Mouse (Mus musculus) layer of hippocampus, adult 18-20 months (tissue): Measurements from ENCODE around the gene Arrdc4. TPM values are rescaled to one million over a fixed set of nuclear protein-coding genes. Genes with fewer than 3 reads are reported as not detected.

Source experiments
- DNase-seq, 2 experiments: peaks; one replicate each; pipeline ENCODE4 v3.0.0; 2022; ENCODE audit warnings: low spot score in 2 of 2
- long read RNA-seq: library from polyadenylated mRNA; stranded (forward); transcript quantifications from one replicate; pipeline ENCODE4 v2.0.0, GENCODE M21; 2021
- total RNA-seq, 2 experiments: library from RNA; stranded (reverse); gene quantifications; 2 replicates each; pipeline ENCODE4 v1.2.3; 2021

Arrdc4 gene
- total RNA-seq: 10 to 100 TPM; 11.1 to 14.1 TPM
- long read RNA-seq, transcript Arrdc4-201 (8 exons, 3,905 nt): major isoform, 19 of 27 reads
- long read RNA-seq, partial matches to known transcripts: 2 of 27 reads
- long read RNA-seq, other reads (novel, unspliced or antisense): 3 of 27 reads

DNA sequence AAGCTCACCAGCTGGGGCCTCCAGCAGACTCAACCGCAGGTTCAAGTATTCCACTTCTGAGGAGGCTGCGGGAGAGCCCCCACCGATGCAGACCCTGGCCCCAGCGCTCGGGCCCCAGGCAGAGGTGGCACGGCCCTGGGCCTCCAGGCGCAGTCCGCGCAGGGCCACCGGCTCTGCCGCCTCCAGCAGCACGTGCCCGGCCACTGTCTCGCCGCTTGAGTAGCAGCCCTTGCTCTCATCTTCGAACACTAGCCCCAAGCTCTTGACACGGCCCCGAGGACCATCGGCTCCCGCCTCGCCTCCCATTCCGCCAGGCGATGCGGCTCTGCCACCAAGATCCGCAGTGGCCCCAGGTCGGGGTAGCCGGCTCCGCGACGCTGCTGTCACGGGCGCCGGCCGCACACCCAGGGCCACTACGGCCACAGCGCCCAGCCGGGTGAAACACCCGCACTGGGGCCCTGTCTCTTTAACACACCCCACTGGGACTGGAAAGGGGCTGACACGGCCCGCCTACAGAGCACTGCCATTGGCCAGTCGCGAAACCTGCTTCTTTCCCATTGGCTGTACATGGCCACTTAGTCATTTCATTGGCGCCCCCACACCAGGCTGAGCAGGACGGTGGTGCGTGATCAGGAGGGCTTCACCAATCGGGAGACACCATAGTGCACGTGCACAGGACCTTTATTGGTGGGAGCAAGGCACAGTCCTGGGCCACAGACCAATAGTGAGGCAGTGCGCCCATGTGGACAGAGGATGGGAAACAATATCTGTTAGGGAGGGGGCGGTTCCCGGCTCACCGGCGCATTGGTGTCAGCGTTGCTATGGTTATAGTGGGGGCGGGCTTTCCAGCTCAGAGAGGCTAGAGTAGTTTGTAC, at the start of gene Arrdc4:
Arrdc4 (minus strand) TSS at position 481 of the 875 bp plus-strand sequence.
- DNase-seq: peak; percentile 99

DNA sequence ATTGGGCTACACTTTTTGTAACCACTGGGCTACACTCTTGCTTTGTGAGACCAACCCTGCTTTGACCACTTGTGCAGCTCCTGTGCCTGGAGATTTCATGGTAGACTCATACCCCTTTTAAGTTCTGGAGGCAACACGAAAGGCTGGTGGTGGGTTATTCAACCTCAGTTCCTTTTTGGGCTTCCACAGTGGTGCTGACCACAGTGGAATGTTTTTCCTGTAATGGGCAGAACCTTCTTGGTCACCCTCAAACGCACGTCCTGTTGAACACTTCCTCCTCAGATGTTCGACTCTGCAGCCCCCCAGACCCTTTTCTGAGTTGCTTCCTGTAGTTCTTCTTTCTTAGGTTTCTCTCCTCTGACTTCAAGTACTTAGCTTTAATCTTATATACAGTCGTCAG, 46.5 kb upstream of the Arrdc4 start:
- no peak for DNase-seq

DNA sequence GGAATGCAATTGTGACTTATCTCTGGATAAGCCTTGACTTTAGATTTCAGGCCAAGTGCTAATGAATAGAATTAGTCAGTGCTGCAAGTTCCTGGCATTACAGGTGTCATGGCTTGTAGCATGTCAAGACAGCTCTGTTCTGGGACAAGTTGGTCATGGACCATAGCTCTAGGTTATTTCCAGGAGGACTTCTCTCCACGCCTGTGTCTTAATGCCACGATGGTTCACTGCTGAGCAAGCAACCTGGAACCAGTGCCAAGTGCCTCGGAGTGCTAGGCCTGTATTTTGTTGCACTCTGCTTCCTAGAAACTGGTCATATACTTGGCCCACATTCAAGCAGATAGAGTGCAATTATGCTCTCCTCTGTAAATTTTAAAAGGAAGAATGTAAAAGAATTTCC, 39.7 kb upstream of the Arrdc4 start:
- no peak for DNase-seq

DNA sequence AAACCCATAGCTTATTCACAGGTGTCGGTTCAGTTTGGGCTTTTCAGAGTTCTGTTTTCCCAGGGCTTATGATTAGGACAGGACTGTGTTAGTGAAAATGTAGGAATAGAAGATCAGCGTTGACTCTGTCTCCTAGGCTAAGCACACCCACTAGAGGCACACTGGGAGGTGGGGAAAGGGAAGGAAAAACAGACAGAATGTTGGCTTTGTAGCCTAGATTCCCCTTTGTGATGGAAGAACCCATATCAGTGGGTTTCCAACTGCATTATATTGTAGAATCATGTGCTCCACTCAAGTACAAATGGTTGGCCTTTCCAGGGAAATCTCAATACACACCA, 22.7 kb upstream of the Arrdc4 start:
- DNase-seq: no peak

DNA sequence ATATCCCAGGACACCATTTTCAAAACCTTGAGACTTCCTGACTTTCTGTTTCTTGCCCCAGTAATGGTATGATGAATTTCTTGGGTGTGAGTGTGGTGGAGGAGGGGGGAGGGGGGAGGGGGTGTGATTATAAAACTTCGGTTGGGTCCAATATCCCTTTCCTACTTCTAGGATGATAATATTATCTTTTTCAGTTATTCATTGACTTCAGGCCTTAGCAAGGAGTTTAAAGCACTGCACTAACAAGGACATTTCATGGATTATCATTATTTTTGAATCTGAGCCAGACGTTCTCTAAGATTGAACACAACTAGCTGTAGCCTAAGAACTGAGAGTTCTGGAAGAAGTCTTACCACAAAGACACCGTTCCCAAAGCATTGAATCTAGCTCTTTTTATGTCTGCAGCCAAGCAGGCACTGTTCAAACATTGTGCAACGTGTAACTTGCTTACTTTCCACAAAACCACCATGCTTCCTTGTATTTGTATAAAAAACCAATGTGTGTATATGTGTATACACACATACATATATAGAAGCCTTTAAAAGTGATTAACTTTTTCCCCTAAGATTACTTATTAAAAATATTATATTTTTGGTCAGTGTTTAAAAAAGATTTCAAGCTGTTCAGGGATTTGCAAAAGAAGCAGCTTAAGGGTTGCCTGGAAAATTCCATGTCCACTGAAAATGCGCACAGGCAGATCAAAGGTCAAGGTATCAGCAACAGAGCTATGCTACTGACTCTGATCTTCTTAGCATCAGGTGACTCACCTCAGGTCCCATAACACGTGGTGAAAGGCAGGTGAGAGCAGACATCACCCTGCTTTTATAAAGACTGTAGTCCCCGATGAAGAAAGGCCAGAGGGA, 22.1 kb upstream of the Arrdc4 start:
- no peak for DNase-seq

DNA sequence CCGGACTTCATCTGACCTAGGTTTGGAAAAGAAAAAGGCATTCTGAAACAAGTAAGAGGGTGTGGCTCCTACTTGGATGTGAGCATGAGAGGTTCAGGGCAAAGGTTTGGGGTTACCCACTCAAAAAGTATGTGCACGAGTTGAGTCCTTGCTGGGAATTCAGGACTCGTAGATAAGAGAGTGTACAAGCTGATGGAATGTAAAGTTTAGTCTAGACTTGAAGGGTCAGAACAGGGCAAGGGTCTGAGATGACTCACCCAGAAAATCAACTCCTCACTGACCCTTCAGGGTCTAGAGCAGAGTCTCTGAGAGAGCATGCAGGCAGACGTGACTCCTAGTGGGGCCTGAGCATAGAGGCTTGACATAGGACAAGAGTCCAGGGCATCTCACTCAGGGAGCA, 16.9 kb upstream of the Arrdc4 start:
- DNase-seq: no peak

DNA sequence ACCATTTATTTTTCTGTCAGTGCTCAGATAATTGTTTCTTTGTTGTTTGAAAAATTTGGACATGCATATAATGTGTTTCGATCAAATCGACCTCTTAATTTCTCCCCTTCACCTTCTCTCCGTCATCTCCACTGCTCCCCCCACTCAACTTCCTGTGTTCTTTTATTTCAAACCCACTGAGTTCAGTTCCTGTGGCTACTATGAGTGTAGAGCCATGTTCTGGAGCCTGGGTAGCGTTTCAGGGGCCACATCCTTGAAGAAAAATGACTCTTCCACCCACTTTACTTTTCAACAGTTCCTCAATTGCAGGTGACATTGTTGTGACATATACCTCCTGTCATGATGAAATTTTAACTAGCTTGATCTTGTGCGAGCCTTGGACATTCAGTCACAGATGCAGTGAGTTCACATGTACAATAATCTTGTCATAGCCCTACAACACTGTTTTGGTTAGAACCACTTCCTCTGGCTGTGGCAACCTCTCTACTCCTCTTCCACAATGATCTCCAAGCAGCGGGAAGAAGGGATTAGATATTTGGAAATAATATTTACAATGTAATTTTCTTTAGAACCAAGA, 10.2 kb upstream of the Arrdc4 start:
- DNase-seq: no peak

DNA sequence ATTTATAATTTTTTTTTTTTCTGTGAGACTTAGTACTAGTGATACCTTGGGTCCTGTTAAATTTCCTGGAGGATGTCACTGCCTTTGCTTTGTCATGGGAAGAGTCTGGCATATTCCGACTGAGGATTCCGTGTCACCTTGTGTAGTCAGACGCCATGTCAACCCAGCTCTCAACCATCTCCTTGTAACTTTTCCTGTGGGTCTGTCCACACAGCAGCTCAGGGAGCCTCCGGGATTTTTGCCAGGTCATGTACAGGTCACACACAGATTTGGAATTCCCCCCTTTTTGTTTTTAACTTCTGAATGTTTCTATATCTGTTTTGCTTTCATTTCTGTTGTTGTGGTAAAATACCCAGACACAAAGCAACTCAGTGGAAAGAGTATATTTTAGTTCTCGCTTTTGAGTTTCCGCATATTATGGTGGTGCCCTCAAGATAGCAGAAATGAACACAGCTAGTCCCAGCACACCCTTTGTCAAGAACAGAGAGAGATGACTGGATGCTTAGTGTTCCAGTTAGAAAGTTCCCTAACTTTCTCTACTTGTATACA, 7.7 kb upstream of the Arrdc4 start:
- DNase-seq: no peak

DNA sequence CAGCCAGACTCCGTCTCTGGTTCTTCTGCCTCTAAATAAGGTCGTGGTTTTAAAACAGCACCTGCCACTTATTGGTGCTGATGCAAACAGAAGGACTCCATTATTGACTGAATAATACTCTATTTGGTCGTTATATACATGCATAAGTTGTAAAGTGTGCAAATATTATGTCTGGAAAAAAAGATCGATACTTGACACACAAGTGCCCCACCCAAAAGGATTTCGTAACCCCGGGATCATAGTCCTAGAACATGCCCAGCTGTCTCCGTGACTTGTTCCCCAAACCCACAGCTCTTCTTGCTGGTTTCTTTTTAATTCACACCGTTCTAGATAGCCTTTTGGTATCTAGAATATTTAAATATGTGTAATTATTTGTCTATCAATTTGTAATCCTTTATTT, 878 bp upstream of the Arrdc4 start:
- no peak for DNase-seq

DNA sequence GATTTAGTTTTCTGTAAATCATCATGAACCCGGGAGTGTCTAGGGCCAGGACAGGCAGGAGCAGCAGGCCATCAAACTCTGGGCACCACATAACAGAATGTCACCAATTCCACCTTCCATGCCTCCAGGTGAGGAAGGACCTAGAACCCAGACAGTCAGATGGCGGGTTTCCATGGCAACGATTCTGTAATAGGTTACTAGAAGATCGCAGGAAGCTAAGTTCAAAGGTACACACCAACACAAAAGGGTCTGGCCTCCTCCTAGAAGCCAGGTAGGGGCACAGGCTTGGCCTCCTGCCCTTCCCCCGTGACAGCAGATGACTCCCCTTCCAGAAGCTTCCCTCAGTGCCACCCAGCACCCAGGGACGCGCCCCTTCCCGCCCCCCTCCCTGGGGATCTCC, 680 bp downstream of the Arrdc4 start:
- peak; percentile 9 to 62 for DNase-seq

DNA sequence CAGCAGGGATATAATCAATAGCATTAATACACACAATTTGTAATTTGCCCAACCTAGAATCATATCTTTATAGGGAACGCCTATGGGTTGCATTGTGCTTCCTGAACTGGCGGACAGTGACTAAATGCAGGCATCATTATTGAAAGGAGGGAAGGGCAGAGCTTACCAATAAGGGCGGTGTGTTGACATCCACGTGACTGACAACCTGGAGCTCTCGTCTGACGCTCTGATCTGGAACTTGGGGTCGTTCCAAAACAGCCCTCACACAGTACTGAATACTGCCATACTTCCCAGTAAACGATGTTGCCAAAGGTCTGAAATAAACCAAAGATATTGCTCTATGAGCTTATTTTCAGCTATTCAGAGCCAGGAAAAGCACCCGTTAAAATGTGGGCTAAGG, 4.4 kb downstream of the Arrdc4 start:
- DNase-seq: peak; percentile 11 to 70

DNA sequence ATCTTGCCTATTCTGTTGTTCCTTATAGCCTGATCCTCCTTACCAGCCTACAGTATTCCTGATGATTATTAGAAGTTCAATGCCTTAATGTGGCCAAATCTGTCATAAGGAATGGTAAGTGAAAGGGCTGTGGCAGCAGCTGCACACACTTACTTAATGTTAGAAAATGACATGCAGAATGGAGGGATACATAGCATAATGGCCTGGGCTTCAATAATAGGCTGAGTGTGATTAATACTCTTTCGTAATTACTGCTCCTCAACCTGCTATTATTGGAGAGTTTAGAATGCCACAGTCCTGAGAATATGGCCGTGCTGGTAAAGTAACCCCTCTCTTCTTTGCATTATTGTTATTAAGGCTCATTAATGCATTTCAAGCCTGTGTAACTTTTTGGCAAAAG, 4.8 kb downstream of the Arrdc4 start:
- DNase-seq: no peak

DNA sequence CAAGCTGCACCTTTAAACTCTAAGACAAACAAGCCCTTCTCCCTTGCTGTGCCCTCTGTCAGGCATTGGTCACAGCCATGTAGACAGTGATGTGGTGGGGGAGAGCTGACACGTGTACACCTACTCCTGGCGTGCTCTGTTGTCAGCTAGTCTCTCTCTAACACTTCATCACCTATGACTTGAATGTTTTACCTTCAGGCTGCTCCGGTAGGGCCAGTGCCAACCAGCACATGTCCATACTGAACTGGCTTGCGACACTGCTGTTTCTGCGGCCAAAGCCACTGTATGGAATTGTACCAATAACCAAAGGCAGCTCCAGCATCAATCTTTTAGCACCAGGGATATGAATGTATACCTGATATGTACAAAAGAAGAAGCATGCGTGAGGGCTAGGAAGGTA, 8.3 kb downstream of the Arrdc4 start:
- DNase-seq: no peak

DNA sequence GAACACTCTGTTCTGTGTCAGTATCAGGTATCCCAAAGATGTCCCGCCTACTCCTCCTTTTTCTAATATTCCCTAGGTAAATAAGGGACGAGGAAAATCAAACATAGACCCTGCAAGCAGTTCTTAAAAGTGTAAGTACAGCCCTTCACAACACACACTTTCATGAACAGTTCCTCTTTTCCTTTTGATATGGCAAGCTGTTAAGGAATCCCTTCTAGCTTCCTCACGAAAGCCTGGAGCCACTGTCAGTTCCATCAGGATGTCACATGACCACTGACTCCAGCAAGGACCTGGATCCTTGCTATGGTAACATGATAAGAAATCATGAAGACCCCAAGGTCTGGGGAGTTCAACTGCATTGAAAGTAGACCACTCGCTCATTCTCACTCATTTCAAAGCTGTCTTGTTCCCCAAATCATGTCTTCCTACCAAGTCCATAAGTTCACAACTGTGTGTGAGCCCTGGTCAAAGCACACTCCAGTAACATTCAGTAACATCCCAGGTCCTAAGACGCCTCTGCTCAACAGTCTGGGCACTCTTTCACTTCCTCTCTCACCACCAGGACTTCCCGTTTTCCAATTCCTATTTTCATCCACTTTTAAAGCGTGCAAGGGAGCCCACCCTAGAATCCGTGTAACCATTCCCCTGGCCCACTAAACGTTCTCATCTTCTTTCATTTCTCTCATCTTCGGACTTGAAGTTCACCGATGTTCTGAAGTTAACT, 10.2 kb downstream of the Arrdc4 start:
- DNase-seq: no peak

DNA sequence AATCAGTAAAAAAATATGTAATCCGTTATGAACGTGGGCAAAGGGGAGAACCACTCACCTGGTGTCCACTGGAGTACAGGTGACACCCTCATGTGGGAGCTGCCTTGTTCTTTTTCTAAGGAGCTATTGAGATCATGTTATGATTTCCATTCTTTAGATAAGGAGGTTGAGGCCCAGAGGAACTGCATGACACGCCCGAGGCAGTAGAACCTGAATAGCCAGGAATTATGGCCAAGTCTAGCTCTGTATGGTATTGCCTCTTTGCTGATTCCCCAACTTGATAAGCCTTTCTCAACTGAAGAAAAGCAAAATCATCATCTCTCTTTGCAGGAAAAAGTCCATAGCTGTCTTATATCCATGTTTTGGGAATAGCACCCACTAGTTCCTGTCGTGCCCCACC, 22.7 kb downstream of the Arrdc4 start:
- no peak for DNase-seq

DNA sequence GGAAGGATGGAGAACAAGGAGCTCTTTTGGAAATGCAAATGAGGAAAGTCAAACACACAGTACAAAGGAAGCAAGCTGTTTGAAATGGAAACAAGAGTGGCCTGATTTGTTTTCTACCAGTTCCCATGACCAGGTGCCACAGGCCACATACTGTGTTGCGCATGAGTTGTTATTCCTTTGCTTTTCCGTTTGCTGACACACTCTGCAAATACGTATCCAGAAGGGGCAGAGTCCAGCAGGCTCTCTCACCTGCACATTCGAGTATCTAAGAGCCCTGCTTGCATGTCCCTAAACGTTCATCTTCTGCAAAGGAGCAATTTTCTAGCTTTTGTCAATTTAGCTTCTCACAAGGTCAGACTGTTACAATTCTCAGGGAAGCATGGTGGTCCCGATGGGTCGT, 24.3 kb downstream of the Arrdc4 start:
- DNase-seq: no peak

DNA sequence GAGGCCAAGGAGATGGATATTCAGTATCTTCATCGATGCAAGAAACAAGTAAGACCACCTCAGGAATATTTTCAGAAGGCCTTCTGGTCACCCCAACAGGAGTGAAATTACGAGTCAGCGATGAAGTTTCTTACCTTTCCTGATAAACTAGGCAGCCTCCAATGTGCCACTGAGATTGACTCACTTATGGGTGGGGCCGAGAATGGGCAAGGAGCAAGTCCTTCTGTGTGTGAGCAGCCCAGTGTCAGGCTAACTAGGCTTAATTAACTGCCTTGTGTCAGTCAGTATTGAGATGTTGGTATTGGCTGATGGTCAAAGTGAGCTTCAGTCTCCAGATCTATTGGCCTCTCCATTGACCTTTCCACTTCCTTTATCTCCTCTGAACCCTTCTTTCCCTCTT, 27.5 kb downstream of the Arrdc4 start:
- DNase-seq: no peak

DNA sequence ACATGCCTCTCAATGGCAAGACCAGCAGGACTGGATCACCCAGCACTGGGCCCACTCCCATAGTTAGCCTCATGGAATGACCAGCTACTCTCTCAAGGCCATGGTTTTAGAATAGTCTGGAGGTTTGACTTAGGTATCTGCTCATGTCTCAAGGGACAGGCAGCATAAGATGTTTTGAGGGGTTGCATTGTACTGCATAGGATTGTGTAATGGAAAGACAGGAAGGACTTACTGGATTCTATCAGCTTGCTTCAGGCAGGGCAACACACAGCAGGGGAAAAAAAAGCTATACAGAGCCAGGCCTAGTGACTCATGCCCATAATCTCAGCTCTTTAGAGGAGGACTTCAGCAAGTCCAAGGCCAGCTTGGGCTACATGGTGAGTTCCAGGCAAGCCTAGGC, 31.1 kb downstream of the Arrdc4 start:
- DNase-seq: no peak

DNA sequence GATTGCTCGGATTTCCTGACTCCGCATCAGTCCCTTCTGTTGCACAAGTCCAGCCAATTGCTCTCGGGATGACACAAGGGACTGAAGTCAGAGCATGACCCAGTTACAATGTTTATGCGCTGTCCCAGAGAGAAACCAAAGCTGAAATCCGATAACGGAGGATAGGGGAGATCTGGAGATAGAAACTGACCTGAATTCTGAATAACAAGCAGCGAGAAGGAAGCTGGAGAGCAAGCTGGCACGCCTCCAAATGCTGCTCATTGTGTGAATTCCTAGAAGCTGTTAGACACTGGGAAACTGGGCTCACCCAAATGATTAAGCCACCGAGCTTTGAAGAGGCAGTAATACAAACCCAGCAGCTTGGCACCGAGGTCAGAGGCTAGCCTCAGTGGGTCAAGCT, 31.5 kb downstream of the Arrdc4 start:
- peak; percentile 11 to 59 for DNase-seq

DNA sequence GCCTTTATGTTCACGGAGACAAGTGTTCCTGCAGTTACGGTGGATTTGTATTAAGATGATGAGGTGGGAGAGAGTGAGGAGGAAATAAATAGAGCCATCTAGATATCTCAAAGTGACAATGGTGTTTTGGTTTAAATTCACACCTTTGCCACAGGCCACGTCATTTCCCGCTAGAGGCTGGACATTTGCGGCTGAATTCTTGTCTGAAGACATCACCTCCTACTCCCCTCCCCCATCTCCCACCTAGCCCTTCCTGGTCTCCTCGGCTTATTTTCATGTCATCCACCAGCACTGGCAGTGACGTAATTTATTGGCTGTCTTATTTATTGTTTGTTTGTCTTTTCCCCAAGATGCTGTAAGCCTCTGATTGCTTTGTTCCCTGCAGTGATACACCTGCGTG, 32.1 kb downstream of the Arrdc4 start:
- no peak for DNase-seq

DNA sequence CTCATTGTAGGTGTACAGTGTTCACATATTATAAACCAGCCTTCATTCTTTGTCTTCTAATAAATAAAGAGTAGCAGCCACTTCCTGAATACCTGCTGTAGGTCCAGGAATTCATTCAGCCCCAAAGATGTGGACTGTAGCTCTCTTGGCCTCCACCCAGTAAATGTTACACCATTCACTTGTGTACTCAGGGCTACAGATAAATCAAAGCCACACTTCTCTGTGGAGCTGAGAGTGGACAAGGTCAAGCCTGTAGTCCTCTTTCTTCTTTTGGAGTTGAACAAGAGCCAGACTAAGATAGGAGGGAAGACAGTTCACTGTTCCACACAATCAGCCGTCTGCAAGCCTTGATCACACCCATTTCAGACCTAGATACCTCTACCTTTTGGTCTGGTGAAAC, 36.1 kb downstream of the Arrdc4 start:
- no peak for DNase-seq
